Mouse (Mus musculus): ENCODE data around the gene Anapc5. TPM values are rescaled to one million over a fixed set of nuclear protein-coding genes. Genes with fewer than 3 reads are reported as not detected.

Anapc5 gene
- polyA plus RNA-seq, 1 experiment from 2014 or later = 401 TPM

- H3K36me3 ChIP-seq = peaks cover 23% of the 10 kb centered on the region
- no peak overlapping the region for H3K27ac ChIP-seq (replicated peaks)
- no peak overlapping the region for H3K4me3 ChIP-seq (replicated peaks)
- no peak overlapping the region for H3K4me2 ChIP-seq (replicated peaks)
- WGBS = 75% methylated on average over 29 of the region's 29 CpGs
- H3K4me1 ChIP-seq = no peaks in the 10 kb centered on the region
- H3K9me3 ChIP-seq (replicated peaks) = no peaks in the 10 kb centered on the region
- no peak overlapping the region for H3K9ac ChIP-seq
- no peaks in the 10 kb centered on the region for H3K27me3 ChIP-seq
- no peak for ATAC-seq (ENCODE audit: insufficient number of reproducible peaks, low FRiP score, low TSS enrichment, low read depth)
These were observed 57.7 kb downstream of the Anapc5 start for GRCm38 (mm10) chr5:122763271-122764031.

GRCm38 (mm10) chr5:122756680-122757079 lies 64.5 kb downstream of the Anapc5 start:
- WGBS = 85% methylated on average over 7 of the region's 7 CpGs
- Histone ChIP-seq H3K4me2 (replicated peaks) (no peak overlapping the region), H3K4me1 (no peaks in the 10 kb centered on the region), H3K4me3 (replicated peaks) (no peak overlapping the region), H3K9me3 (replicated peaks) (no peaks in the 10 kb centered on the region), H3K27me3 (no peaks in the 10 kb centered on the region), H3K36me3 (peaks cover 45% of the 10 kb centered on the region), H3K9ac (no peak overlapping the region), H3K27ac (replicated peaks) (no peak overlapping the region)
- no peak for ATAC-seq (ENCODE audit: insufficient number of reproducible peaks, low FRiP score, low TSS enrichment, low read depth)

GRCm38 (mm10) chr5:122756144-122756543 lies 65.0 kb downstream of the Anapc5 start:
- H3K4me3 ChIP-seq (replicated peaks) = no peak overlapping the region
- peaks cover 45% of the 10 kb centered on the region for H3K36me3 ChIP-seq
- ATAC-seq (ENCODE audit: insufficient number of reproducible peaks, low FRiP score, low TSS enrichment, low read depth) = no peak
- no peaks in the 10 kb centered on the region for H3K9me3 ChIP-seq (replicated peaks)
- no peak overlapping the region for H3K4me2 ChIP-seq (replicated peaks)
- H3K27ac ChIP-seq (replicated peaks) = no peak overlapping the region
- H3K4me1 ChIP-seq = no peaks in the 10 kb centered on the region
- H3K9ac ChIP-seq = no peak overlapping the region
- WGBS = 82% methylated on average over 6 of the region's 6 CpGs
- no peaks in the 10 kb centered on the region for H3K27me3 ChIP-seq

- H3K27me3 ChIP-seq = no peaks in the 10 kb centered on the region
- peaks cover 45% of the 10 kb centered on the region for H3K36me3 ChIP-seq
- H3K9me3 ChIP-seq (replicated peaks) = no peaks in the 10 kb centered on the region
- no peak overlapping the region for H3K4me2 ChIP-seq (replicated peaks)
- no peak overlapping the region for H3K9ac ChIP-seq
- H3K4me3 ChIP-seq (replicated peaks) = no peak overlapping the region
- WGBS = 96% methylated on average over 4 of the region's 4 CpGs
- no peak overlapping the region for H3K27ac ChIP-seq (replicated peaks)
- H3K4me1 ChIP-seq = no peaks in the 10 kb centered on the region
- no peak for ATAC-seq (ENCODE audit: insufficient number of reproducible peaks, low FRiP score, low TSS enrichment, low read depth)
These were observed 65.5 kb downstream of the Anapc5 start for GRCm38 (mm10) chr5:122755620-122756019.

GRCm38 (mm10) chr5:122754477-122754876 lies 66.7 kb downstream of the Anapc5 start:
- Histone ChIP-seq H3K4me2 (replicated peaks) (no peak overlapping the region), H3K4me1 (no peaks in the 10 kb centered on the region), H3K36me3 (peaks cover 38% of the 10 kb centered on the region), H3K9me3 (replicated peaks) (no peaks in the 10 kb centered on the region), H3K9ac (no peak overlapping the region), H3K27ac (replicated peaks) (no peak overlapping the region), H3K27me3 (no peaks in the 10 kb centered on the region), H3K4me3 (replicated peaks) (no peak overlapping the region)
- ATAC-seq (ENCODE audit: insufficient number of reproducible peaks, low FRiP score, low TSS enrichment, low read depth) = no peak
- WGBS = 71% methylated on average over 16 of the region's 16 CpGs

- Histone ChIP-seq H3K9me3 (replicated peaks) (no peaks in the 10 kb centered on the region), H3K27ac (replicated peaks) (no peak overlapping the region), H3K36me3 (peaks cover 40% of the 10 kb centered on the region), H3K9ac (no peak overlapping the region), H3K4me2 (replicated peaks) (no peak overlapping the region), H3K4me1 (no peaks in the 10 kb centered on the region), H3K4me3 (replicated peaks) (no peak overlapping the region), H3K27me3 (no peaks in the 10 kb centered on the region)
- ATAC-seq (ENCODE audit: insufficient number of reproducible peaks, low FRiP score, low TSS enrichment, low read depth) = no peak
- 75% methylated on average over 7 of the region's 7 CpGs for WGBS
These were observed 73.2 kb downstream of the Anapc5 start for GRCm38 (mm10) chr5:122747950-122748349.

GRCm38 (mm10) chr5:122743880-122744422 lies 77.2 kb downstream of the Anapc5 start:
- no peak for ATAC-seq (ENCODE audit: insufficient number of reproducible peaks, low FRiP score, low TSS enrichment, low read depth)
- WGBS = 84% methylated on average over 13 of the region's 13 CpGs

More at GRCm38 (mm10) chr5:122743880-122744422, 77.2 kb downstream of the Anapc5 start:
- H3K9me3 ChIP-seq (replicated peaks) = no peaks in the 10 kb centered on the region
- no peak overlapping the region for H3K9ac ChIP-seq
- no peak overlapping the region for H3K27ac ChIP-seq (replicated peaks)
- no peak overlapping the region for H3K4me3 ChIP-seq (replicated peaks)
- no peak overlapping the region for H3K4me2 ChIP-seq (replicated peaks)
- no peaks in the 10 kb centered on the region for H3K27me3 ChIP-seq
- no peaks in the 10 kb centered on the region for H3K4me1 ChIP-seq
- H3K36me3 ChIP-seq = peaks cover 54% of the 10 kb centered on the region

Other genes starting within 250 kb of the Anapc5 start
- 41.4 and 44.8 TPM in 2 replicates for gene Ift81, start 206.8 kb downstream of the Anapc5 start, polyA plus RNA-seq (2015; fragmentation: Nextera tagmentation; extraction: Ambion mirVana)
- 3.2 and 3.6 TPM in 2 replicates for gene P2rx7, start 177.4 kb downstream of the Anapc5 start, polyA plus RNA-seq (2015; fragmentation: Nextera tagmentation; extraction: Ambion mirVana)
- 23.3 and 25.2 TPM in 2 replicates for gene P2rx4, start 113.8 kb downstream of the Anapc5 start, polyA plus RNA-seq (2015; fragmentation: Nextera tagmentation; extraction: Ambion mirVana)
- gene Camkk2, start 41.9 kb downstream of the Anapc5 start, polyA plus RNA-seq (2015; fragmentation: Nextera tagmentation; extraction: Ambion mirVana) = 38.4 and 38.9 TPM in 2 replicates
- gene Rnf34, start 28.7 kb upstream of the Anapc5 start, polyA plus RNA-seq (2015; fragmentation: Nextera tagmentation; extraction: Ambion mirVana) = 32.0 and 36.0 TPM in 2 replicates
- gene Kdm2b, start 168.5 kb upstream of the Anapc5 start, polyA plus RNA-seq (2015; fragmentation: Nextera tagmentation; extraction: Ambion mirVana) = 42.9 and 43.9 TPM in 2 replicates
- gene Orai1, start 193.7 kb upstream of the Anapc5 start, polyA plus RNA-seq (2015; fragmentation: Nextera tagmentation; extraction: Ambion mirVana) = 16.8 and 17.3 TPM in 2 replicates
- 4.7 and 11.2 TPM in 2 replicates for gene Morn3, start 225.7 kb upstream of the Anapc5 start, polyA plus RNA-seq (2015; fragmentation: Nextera tagmentation; extraction: Ambion mirVana)
- 19.4 and 21.2 TPM in 2 replicates for gene Tmem120b, start 247.1 kb upstream of the Anapc5 start, polyA plus RNA-seq (2015; fragmentation: Nextera tagmentation; extraction: Ambion mirVana)

Measured in embryonic facial prominence, embryonic 15.5 days (tissue).